Mouse (Mus musculus) hematopoietic multipotent progenitor cell, adult 10-12 weeks (in vitro differentiated cells): ENCODE measurements around the gene Cd5l. TPM values are rescaled to one million over a fixed set of nuclear protein-coding genes. Genes with fewer than 3 reads are reported as not detected.

ENCODE experiments used
- polyA plus RNA-seq: library from polyadenylated mRNA; stranded (reverse); fragments of >175 nt; gene quantifications from 2 replicates; pipeline ENCODE4 v1.2.3, GENCODE M21; 2012; ENCODE audit warnings: low replicate concordance

The Cd5l gene
- 7.1 and 11.8 TPM in 2 replicates for polyA plus RNA-seq

GRCm38 (mm10) chr3:87357581-87357980 lies at the start of gene Cd5l:
TSS of gene Cd5l (plus strand) at chr3:87357881.

GRCm38 (mm10) chr3:87376195-87377165 lies 18.8 kb downstream of the Cd5l start, which contains the start of gene Fcrl1:
TSS of gene Fcrl1 (plus strand) at chr3:87376387.

Other genes starting within 250 kb of the Cd5l start
- gene Kirrel, start 183.1 kb upstream of the Cd5l start, polyA plus RNA-seq = 0.06 TPM in 1 of 2 replicates, not detected in the other
- 0.05 and 0.44 TPM in 2 replicates for gene Fcrls, start 94.1 kb upstream of the Cd5l start, polyA plus RNA-seq
- gene Fcrl1, start 18.5 kb downstream of the Cd5l start, polyA plus RNA-seq = 13.1 and 94.9 TPM in 2 replicates
- 0.94 and 1.3 TPM in 2 replicates for gene Fcrl5, start 77.9 kb downstream of the Cd5l start, polyA plus RNA-seq
- 36.4 and 47.5 TPM in 2 replicates for gene Etv3, start 167.5 kb downstream of the Cd5l start, polyA plus RNA-seq